Mouse (Mus musculus): ENCODE measurements around the gene Uts2.
"Not testable (repeated sequence)": the region's sequence is repeated elsewhere in the genome, so short reads cannot be mapped to it uniquely, and the experiment has no call there.

The Uts2 gene

GRCm38 (mm10) chr4:151017356-151017755 lies 20.5 kb downstream of the Uts2 start:
- DNase-seq, result not testable (repeated sequence)

GRCm38 (mm10) chr4:151024152-151024551 lies 27.3 kb downstream of the Uts2 start:
- DNase-seq, result no peak

DNA sequence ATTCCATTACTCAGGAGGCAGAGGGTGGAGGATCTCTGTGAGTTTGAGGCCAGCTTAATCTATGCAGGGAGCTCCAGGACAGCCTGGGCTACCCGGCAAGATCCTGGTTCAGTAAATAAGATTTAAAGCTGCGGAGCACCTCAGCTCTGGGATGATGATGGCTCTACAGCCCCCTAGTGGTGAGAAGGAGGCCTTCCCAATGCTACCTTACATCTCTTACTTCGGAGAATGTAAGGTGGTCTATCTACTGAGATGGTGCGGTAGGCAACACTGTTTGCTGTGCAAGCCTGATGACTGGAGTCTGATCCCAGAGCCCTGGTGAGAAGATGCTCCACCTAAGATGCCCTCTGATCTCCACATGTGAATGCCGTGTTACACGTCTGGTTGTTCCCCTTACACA lies 30.1 kb downstream of the Uts2 start:
- peak; percentile 30 for DNase-seq

DNA sequence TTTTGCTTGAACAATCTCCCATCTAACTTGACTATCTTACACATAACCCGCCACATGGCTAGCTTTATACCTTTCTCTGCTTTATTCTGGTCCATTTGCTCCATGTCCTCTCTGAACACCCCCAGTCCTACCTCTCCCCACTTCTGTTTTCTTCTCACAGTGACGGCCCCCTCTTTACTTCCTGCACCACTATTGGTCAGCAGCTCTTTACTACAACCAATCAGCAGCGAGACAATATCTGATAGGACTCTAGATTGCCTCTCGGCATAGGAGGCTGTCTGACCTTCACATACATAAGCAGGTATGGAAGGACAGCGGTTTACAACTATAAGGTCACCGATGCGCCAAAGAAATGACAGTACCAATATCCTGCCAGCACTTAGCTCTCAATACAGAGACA lies 39.6 kb downstream of the Uts2 start:
- no peak for DNase-seq

- DNase-seq, result no peak
These were observed 40.9 kb downstream of the Uts2 start for GRCm38 (mm10) chr4:151037800-151038199.

DNA sequence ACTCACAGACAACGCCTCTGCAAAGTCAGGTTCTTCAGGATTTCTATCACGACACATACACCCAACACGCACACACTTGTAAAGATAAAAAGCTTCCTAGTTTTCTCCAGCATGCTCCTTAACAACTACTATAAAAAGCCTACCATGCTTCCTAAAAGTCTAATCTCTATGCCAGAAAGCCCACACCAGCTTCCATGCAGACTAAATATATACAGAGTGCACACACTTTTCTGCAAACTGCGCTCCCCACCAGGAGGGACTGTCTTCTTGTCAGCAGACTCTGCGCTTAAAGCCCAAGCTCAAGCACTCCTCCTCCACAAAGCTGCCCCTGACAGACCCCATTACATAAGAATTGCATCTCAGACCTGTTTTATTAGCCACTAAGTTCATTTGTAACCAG lies 44.6 kb downstream of the Uts2 start:
- DNase-seq, result no peak

- DNase-seq, result peak; percentile 42
These were observed 46.4 kb downstream of the Uts2 start for GRCm38 (mm10) chr4:151043281-151043680.

- peak; percentile 99 for DNase-seq
These were observed 47.4 kb downstream of the Uts2 start, which contains the start of gene Per3 for GRCm38 (mm10) chr4:151044037-151044943. Per3 (minus strand) TSS chr4:151044665.

DNA sequence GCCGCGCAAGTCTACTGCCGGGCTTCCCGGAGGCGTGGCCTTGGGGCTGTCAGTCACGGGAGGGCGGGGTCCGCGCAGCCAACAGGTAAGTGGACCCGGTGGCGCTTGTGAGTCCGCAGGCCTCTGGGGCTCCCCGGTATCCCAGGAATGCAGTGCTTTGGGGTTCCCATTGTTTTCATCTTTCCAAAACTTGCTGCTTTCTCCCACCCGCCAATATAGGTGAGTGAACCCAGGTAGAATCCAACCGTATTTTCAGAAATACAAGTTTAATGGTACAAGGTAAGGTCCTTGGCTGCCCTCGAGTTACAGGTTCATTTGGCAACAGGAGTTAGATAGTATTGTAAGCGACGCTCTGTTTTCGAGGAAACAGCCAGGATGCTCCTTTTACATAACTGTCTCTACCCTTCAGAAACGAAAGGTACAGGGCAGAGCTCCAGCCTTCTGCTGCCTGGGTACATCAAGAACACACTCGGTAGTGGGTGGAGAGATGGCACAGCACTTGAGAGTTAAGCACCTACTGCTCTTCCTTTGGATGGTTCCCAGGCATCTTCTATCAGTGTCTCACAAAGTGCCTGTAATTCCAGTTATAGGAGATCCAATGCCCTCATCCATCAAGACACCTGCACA lies 48.2 kb downstream of the Uts2 start:
- DNase-seq, result no peak

DNA sequence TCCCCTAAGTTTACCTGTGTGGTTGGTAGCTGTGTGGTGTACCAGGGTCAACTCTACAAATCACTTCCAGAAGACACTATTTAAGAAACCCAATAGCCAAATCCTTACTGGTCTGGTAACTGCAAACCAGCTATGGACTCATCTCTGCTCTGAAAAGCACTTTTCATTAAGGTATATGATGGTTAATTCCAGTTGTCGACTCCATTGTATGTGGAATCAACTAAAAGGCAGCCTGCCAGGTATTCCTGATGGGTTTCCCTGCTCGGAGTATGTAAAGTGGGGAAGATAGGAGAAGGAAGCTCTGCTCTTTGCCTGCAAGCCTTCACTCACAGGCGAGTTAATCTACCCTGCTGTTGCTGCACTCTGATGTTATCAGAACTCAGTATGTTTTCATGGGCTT lies 49.6 kb downstream of the Uts2 start:
- no peak for DNase-seq

- DNase-seq, result no peak
These were observed 54.3 kb downstream of the Uts2 start for GRCm38 (mm10) chr4:151051162-151051561.
